Mouse (Mus musculus): ENCODE data around the gene Gm20388. TPM values are rescaled to one million over a fixed set of nuclear protein-coding genes. Genes with fewer than 3 reads are reported as not detected.
"Not testable (repeated sequence)": the region's sequence is repeated elsewhere in the genome, so short reads cannot be mapped to it uniquely, and the experiment has no call there.

The Gm20388 gene
- total RNA-seq, 2 experiments from 2014 or later: 4.4 to 7.8 TPM

DNA sequence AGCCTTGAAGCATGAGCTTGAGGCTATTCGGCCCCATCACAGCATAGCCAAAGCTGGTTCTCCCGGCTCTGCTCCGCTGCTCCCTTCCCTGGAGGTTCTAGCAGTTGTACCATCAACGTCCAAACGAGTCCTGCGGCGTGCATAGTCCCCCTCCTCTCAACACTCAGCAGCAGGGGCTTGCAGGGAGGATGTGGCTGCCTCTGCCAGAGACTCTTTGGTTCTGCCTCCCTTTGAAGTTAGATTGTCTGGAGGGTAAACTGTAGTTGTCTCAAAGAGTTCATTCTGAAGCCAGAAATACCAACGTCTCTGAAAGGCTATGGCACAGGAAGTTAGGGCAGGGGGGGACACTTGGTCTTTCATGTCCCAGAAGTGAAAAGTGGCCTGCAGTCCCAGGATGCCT lies 3493.9 kb downstream of the Gm20388 start:
- no peak for DNase-seq (ENCODE audit: low spot score in 2 of 2)

GRCm38 (mm10) chr8:123406786-123407185 lies 3496.1 kb downstream of the Gm20388 start, which contains the start of gene Mc1r:
Gene Mc1r, plus strand, starts transcription at chr8:123407107.
- DNase-seq (ENCODE audit: low spot score in 2 of 2): peak; percentile 67 to 69

GRCm38 (mm10) chr8:123407612-123408011 lies 3497.0 kb downstream of the Gm20388 start:
- DNase-seq (ENCODE audit: low spot score in 2 of 2): no peak

DNA sequence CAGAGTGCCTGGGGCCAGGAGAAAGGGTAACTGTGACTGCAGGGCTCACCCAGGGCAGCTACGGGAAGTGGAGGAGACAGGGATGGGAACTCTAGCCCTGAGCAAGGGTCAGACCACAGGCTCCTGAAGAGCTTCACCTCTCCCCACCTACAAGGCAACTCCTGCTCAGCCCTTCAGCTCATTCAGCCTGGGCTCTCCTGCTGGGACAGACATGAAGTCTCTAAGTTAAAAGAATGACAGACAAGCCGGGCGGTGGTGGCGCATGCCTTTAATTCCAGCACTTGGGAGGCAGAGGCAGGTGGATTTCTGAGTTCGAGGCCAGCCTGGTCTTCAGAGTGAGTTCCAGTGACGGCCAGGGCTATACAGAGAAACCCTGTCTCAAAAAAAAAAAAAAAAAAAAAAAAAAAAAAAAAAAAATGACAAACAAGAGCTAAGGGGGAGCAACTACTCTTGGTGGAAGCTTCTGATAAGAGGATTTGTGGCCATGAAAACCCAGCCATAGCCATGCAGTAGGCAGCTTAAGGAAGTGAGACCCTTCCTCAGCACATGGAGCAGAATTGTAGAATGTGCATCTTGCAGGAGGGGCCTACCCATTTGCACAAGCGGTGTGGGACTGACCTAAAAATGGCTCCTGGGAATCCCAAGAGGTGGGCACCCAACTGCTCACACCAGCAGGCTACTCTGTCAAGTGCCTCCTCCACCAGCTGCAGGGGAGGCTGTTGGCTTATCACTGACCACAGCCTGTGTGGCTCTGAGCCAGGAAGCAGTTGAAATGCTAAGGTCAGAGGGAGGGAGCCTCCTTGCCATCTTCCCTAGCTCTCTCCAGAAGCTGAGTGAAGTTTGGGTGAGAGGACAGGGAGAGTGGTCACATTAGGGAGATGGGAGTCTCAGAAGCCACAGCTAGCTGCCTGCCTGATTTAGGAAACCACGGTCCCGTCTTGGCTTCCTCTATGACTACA lies 3498.2 kb downstream of the Gm20388 start:
- DNase-seq (ENCODE audit: low spot score in 2 of 2): no peak

DNA sequence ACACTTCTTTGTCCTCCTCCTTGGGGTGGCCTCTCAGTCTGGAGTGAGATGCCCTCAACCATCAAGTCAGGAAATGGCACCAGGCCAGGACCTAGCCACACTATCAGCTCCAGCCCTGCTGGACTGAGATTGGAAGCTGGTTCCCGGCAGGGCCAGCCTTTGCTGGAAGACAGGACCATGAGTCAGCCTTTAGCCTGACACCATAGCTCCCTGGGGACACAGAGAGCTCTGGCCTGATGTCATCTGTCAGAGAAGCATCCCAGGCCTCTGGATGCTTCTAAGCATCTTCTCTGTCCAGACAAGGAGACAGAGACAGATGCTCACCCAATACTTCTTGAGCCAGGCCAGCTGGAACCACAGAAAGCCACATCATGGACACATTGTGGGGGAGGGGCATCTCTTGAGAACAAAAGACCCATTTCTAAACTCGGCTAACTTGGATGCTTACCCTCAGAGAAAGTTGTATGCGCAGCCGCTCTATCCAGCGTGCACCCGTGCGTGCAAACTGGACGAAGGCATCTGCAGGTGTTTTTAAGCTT lies 3499.5 kb downstream of the Gm20388 start:
- DNase-seq (ENCODE audit: low spot score in 2 of 2): no peak

GRCm38 (mm10) chr8:123410788-123411187 lies 3500.1 kb downstream of the Gm20388 start:
- no peak for DNase-seq (ENCODE audit: low spot score in 2 of 2)

GRCm38 (mm10) chr8:123411246-123411645 lies 3500.6 kb downstream of the Gm20388 start, which contains the start of gene Tubb3:
Gene Tubb3, plus strand, starts transcription at chr8:123411424.
- DNase-seq (ENCODE audit: low spot score in 2 of 2): peak; percentile 87 to 92

- no peak for DNase-seq (ENCODE audit: low spot score in 2 of 2)
Observed at GRCm38 (mm10) chr8:123411781-123412327, 3501.2 kb downstream of the Gm20388 start.

DNA sequence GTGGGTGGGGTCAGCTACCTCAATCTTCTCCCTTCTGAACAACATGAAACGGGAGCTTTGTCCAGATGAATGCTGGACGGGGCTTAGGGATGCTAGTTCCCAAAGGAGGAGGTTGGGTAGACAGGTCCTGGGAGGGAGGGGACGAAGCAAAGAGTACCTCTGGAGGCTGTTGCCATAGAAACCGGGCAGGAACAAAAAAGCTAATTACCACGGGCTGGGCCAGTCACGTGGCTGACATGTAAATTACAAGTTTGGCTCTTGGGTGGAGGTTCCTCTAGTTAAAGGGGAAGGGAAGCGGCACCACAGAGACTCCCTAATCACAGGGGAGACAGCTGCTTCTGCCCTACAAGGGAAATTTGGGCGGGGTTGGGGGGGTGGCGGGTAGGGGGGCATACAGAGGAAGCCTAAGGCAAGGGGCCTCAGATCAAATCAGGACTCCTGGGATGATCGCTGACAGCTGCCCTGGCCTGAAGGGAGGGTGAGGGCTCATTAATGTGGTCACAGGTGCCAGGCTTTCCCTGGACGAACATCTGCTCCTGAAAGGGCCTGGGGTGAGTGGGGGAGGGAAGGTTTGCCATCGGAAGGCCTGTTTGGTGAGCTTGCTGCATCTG lies 3502.0 kb downstream of the Gm20388 start:
- DNase-seq (ENCODE audit: low spot score in 2 of 2): peak; percentile 74 to 82

GRCm38 (mm10) chr8:123414255-123414654 lies 3503.6 kb downstream of the Gm20388 start:
- no peak for DNase-seq (ENCODE audit: low spot score in 2 of 2)

- not testable (repeated sequence) for DNase-seq (ENCODE audit: low spot score in 2 of 2)
Observed at GRCm38 (mm10) chr8:123414997-123415696, 3504.5 kb downstream of the Gm20388 start.

GRCm38 (mm10) chr8:123415967-123416943 lies 3505.6 kb downstream of the Gm20388 start:
- DNase-seq (ENCODE audit: low spot score in 2 of 2): no peak

GRCm38 (mm10) chr8:123416944-123417555 lies 3506.4 kb downstream of the Gm20388 start:
- DNase-seq (ENCODE audit: low spot score in 2 of 2): no peak

DNA sequence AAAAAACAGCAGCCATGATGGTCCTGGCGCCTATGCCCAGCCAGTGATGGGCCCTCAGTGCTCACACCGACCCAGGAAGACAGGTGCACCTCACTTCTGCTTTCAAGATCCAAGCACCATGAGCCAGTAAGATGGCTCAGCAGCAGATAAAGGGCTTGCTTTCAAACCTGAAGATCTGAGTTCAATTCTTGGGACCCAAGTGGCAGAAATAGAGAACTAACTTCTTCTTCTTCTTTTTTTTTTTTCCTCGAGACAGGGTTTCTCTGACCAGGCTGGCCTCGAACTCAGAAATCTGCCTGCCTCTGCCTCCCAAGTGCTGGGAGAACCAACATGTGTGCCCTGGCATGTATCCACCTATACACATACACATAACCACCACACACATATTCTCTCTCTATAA lies 3509.1 kb downstream of the Gm20388 start:
- no peak for DNase-seq (ENCODE audit: low spot score in 2 of 2)

DNA sequence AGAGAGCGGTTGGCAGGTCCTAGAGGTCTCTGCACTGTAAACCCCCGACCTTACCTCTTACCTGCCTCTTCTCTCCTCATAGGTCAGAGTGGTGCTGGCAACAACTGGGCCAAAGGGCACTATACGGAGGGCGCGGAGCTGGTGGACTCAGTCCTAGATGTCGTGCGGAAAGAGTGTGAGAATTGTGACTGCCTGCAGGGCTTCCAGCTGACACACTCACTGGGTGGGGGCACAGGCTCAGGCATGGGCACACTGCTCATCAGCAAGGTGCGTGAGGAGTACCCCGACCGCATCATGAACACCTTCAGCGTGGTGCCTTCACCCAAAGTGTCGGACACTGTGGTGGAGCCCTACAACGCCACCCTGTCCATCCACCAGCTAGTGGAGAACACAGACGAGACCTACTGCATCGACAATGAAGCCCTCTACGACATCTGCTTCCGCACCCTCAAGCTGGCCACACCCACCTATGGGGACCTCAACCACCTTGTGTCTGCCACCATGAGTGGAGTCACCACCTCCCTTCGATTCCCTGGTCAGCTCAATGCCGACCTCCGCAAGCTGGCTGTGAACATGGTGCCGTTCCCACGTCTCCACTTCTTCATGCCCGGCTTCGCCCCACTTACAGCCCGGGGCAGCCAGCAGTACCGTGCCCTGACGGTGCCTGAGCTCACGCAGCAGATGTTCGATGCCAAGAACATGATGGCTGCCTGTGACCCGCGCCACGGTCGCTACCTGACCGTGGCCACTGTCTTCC lies 3510.1 kb downstream of the Gm20388 start:
- DNase-seq (ENCODE audit: low spot score in 2 of 2): no peak

DNA sequence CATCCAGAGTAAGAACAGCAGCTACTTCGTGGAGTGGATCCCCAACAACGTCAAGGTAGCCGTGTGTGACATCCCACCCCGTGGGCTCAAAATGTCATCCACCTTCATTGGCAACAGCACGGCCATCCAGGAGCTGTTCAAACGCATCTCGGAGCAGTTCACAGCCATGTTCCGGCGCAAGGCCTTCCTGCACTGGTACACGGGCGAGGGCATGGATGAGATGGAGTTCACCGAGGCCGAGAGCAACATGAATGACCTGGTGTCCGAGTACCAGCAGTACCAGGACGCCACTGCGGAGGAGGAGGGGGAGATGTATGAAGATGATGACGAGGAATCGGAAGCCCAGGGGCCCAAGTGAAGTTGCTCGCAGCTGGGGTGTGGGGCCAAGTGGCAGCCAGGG lies 3510.7 kb downstream of the Gm20388 start:
- DNase-seq (ENCODE audit: low spot score in 2 of 2): no peak

- DNase-seq (ENCODE audit: low spot score in 2 of 2): peak; percentile 83 to 88
Observed at GRCm38 (mm10) chr8:123422056-123422780, 3511.6 kb downstream of the Gm20388 start.

DNA sequence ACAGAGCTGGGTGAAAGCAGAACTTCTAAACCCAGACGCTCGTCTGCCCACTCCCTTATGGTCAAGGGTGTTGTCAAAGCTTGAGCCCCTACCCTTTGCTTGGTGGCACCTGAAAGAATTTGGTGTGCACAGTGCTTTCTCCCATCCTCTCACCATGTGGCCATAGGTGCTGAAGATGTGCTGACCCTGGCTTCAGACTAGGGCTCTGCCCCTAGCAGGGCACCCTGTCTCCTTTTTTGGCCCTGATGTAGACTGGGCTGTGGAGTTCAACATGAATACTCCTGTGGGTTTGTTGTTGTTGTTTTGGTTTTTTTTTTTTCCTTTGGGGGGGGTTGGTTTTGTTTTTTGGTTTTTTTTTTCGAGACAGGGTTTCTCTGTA lies 3512.1 kb downstream of the Gm20388 start:
- no peak for DNase-seq (ENCODE audit: low spot score in 2 of 2)
